Mouse (Mus musculus) frontal cortex, postnatal 36 days (tissue): ENCODE data around the gene Kalrn.

Experiments used
- DNase-seq, 2 experiments: peaks; one replicate each; pipeline ENCODE4 v3.0.0; 2022; ENCODE audit warnings: low spot score in 2 of 2

The Kalrn gene

DNA sequence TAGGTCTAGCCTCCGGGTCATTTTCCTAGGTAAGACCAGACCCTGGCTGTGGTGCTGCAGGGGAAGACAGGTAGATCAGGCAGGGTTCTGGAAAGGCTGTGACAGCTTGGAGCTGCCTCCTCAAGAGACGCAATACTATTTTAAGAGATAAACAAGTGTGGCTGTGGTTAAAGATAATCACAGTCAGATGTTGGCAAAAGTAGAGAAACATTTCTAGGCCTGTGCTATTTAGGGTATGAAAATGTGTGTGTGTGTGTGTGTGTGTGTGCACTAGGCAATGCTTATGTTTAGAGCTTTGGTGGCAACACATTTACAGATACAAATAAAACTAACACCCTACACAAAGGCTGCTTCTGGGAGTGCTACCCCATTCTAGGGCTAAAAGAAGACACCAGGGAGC lies 494.6 kb downstream of the Kalrn start:
- peak in 1 of 2 experiments; percentile 81 for DNase-seq

DNA sequence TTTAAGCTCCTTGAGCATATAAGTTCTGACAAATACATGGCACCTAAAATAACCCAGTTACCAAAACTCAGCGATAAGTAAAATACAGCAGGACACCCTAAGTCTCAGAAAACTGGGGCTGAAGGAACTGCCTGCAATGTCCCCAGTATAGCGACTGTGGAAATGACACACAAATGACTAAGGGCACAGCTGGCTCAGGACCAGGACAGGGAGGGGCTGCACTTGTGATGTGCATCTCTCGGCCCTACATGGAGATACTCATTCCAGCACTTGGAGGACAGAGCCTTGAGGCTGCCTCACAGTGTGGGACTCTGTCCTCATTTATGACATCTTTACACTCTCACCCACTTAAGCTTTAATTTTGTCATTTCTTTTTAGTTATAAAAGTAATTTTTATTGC lies 497.2 kb downstream of the Kalrn start:
- DNase-seq, result no peak

DNA sequence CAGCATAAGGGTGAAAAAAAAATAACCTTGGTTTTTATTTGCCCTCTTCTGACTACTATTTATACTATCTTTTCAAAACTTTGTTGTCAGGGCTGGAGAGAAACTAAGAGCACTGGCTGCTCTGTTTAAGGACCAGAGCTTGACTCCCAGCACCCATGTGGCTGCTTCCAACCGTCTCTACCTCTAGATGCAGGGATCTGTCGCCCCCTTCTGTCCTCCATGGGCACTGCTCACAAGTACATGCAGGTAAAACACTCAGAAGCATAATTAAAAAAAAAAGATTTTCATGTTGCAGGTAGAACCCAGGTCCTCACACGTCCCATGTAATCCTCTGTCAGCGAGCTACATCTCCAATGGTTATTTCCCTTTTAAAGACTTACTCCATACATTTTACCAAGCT lies 499.4 kb downstream of the Kalrn start:
- DNase-seq, result no peak

DNA sequence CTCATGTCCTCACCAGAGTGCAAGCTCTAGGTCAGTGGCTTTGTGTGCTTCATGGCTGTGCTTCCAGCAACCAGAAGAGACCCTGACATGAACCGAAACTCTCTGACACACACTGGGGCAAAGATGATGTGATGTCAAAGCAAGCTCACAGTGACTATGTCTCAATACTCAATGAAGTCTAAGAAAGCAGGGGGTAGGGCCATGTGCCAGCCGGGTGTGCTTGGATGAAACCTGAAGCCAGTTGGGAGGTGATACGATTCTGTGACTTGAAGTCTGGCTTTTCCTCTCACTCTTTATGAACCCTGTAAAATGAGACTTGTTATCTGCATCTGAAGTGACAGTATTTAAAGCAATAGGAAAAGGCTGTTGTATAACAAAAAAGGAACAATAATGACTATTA lies 501.2 kb downstream of the Kalrn start:
- DNase-seq, result no peak

DNA sequence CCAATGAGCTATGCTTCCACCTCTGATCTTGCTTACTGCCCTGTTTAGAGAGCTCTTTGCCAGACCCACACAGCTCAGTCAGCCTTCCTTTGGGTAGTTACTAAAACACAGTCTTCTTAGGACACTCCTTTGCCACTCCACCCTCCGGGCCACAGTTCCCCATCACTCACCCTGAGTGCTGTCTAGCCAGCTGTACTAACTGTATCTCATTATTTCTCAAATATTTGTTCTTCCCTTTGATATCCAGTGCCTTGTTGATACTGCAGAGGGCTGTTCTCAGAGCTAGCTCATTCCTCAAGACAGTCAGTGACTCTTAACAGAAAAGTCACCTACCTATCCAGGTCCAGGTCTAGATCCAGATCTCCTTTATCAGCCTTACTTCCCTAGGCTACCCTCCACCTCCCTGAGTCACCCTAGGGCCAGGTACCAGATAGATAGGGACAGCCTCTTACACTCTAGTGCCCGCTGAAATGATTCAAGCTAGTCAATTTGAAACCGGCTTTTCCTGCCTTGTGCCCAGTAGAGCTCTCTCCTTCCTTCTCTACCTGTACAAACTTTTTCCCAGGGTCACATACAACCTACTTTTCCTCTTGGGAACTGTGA lies 502.0 kb downstream of the Kalrn start:
- no peak for DNase-seq

DNA sequence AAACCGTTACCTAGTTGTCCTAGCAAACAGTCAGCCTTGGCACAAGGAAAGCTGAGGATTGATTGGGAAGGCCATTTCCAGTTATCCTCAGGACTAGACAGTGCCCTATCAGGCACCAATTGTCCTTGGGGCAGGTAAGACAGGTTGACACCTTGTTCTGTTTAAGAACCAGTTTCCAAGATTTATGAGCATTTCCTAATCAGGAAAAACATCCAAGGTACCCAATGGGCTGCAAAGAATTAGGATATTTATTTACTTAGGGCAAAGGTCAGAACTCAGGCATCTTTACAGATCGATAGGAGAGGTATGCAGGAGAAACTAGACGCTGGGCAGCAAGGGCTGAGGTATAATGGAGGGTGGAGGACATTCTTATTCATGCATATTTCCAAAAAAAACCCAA lies 503.9 kb downstream of the Kalrn start:
- no peak for DNase-seq

DNA sequence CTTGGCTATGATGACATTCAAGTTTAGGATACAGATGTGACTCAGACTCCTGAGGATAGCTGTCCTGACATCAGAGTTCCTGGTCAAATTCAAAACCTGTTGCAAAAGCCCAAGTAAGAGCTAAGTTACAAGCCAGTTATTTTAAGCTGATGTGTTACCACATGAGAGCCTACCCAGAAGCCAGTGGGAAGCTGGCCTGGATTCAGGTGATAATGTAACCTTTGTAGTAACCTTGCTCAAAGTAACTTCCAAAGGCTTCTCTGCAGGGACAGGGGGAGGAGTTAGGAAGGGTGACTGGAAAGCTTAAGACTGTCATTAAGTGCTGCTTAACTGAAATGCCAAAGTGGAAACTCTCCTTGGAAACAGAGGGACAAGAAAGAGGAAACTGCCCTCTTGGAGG lies 506.4 kb downstream of the Kalrn start:
- DNase-seq, result no peak

DNA sequence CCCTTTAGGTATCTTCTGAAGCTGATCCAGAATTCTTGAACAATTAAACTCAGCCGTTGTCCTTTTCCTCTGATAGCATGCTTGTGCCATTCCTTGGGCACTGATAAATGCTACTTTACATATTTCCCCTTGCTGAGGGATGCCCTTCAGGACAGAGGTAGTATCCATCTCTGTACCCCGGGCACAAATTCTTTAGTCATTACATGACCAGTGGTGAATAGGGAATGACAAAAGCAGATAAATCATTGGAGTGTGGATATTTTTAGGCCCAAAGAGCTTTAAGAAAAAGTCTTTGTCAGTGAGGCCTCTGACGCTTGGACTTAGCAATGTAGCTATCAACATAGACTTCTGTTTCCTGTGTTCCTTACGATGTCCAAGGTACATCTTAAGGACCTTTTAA lies 507.0 kb downstream of the Kalrn start:
- no peak for DNase-seq

DNA sequence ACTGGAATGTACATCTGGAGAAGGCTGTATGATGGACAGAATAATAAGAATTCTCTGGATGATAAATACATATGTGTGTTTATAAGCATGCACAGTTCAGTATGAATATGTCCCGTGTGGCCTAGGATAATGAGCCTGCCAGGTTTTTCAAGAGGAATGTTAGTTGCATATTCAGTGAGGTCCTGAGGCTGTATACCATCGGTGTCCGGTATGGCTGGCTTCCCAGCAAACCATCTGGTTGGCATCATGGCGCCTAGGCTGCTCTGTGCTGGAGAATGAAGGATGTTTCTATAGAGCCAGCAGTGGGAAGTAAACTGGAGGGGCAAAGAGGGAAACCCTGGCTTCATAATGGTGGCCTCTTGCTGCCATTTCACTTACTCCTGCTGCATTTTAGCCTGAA lies 510.0 kb downstream of the Kalrn start:
- no peak for DNase-seq

DNA sequence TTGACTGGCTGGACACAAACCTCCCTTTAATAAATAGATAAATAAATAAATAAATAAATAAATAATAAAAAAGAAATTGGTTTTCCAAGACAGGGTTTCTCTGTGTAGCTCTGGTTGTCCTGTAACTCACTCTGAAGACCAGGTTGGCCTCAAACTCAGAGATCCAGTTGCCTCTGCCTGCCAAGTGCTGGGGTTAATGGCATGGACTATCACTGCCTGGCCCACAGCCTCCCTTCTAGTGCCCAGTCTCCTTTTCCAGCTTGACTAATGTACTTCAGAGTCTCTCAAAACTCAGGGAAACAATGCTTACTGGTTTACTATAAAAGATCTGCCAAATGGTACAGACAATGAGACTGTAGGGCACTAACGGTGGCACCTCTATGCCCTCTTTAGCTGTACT lies 511.7 kb downstream of the Kalrn start:
- no peak for DNase-seq

DNA sequence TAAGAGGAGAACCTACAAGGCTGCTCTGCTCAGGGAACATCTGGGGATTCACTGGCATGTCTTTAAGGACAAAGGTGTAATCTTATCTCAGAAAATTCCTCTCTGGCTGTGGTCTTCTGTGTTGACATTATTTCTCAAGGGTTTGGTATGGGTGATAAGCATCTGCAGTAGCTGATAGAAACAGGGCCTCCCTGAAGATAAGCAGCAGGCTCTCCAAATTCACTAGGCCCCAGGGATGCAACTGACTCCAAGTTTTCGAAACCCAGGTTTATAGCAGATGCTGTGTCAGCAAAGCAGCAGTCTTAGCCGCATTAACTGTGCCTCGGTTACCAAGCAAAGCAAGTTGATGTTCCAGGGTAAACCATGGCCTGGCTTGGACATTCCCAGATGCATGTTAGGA lies 514.7 kb downstream of the Kalrn start:
- DNase-seq, result no peak

DNA sequence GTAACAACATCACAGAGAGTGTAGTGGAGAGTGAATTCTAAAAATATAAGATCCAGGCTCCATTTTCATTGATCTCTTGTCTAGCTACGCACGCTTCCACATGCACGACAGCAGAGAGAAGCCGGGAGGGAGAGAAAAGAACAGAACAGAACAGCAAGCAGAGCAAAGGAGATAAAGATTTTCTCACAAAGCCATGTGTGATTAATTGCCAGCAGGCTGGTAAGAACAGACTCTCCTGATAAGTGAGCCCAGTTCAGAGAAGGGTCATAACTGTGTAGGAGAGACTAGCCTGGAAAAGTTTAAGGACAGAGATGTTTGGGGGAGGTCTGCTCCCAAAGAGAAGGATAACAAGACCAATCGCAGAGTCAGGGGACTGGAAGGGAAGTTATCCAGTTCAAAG lies 515.9 kb downstream of the Kalrn start:
- no peak for DNase-seq

DNA sequence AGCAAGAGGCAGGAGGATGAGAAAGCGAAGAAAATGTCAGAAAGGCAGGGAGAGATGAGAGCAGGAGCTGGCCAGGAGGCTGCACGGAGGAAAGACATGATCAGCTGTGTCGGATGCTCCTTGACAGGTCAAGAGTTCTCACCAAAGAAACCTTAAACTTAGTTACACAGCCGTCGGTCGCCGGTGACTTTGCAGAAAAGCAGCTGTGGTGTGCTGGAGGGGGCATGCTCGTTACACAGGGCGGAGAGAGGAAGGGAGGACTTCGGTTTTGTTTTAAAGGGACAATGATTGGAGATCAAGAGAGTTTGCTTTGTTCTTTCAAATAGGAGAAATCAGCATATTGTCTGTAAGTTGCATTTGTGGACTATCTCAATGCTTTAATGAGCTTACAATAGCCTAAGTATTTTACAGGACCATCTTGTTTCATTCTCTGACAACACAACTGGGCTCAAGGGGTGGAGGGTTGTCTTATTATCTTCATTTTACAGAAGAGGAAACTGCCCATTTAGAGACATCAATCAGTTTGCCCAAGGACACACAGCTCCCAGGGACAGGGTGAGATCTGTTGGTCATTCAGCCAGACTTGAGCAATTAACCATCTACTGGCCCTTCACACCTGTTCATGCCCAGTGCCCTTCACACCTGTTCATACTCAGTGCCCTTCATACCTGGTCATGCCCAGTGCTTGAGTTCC lies 516.8 kb downstream of the Kalrn start:
- no peak for DNase-seq

DNA sequence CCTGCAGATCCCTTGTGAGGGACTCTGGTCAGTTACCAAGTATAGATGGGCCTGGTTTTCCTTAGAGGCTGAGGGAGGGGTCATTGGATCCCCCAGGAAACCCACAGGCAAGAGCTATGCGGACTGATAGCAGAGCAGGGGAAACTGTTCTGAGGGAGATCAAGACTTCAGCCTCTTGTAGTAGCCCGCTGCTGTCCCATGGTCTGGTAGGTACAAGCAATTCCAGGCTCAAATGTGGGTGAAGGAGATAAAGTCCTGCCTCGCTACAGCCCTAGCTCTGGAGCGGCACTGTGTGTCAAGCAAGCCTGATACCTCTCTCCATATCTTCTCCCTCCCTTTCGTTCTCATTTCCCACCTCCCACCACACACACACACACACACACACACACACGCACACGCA lies 523.2 kb downstream of the Kalrn start:
- no peak for DNase-seq

DNA sequence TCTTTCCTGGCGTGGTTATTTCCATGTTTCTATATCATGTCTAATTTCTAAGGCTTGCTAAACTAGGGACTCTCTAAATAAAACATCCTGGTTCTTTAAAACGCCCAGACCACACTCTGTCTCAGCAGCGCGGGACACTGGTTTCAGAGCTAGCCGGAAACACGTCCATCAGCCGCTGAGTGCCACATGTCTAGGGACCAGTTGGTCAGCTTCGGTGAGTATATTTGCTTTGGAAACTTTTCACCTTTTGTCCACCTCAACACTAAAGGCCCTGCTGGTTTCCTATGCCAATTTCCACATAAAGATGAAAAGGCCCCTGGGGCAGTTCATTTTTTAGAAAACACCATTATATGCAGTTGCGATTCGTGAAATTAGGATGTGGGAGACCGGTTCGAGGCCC lies 524.0 kb downstream of the Kalrn start:
- no peak for DNase-seq

DNA sequence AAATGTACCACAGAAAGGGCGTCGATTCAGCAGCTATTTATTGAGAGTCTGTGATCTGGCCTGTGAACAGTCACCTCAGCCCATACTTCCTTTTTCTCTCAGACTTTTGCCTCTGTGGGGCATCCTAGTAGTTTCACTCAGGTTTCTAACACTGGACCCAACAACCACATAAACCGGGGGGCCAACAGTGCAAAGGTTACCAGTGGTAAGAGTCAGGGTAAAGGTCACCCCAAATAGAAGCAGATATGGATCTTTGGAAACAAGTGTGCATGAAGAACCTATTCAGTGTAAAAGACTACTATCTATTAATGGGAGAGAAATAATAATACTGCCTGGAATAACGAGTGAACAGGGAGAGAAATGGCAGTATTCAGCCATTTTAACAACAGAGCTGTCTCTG lies 525.1 kb downstream of the Kalrn start:
- no peak for DNase-seq

DNA sequence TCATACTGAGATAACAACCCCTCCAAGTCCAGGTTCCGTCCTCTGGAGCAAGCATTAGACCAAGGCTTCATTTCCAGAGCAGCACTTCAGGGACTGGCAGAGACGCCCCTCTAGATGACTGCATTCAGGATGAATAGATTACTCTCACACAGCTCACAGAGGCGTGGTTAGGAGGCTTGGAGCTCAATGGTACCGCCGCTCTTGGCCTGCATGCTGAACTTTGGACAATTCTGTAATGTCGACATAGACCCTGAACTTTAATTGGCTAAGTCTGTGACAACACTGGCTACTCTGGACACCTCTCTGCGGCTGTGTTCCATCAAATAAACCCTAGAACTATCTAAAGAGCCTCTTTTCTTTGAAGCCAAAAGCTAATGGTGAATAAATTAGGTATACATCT lies 525.8 kb downstream of the Kalrn start:
- no peak for DNase-seq

DNA sequence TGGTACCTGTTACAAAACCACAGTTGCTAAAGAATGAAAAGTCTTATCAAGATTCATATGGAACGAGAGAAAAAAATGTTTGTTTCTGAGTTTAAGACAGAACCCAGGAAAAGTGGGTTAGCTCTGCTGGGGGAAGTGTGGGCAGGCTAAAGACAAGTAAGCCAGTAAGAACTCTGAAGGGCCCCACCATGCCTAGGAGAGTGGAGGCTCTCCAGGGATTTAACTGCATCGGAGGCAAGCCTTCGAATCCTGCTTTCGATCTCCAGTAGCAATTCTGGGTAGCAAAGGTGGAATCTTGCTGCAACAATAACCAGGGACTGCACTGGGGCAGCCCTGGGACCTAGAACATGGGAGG lies 526.3 kb downstream of the Kalrn start:
- DNase-seq, result peak in 1 of 2 experiments; percentile 20

DNA sequence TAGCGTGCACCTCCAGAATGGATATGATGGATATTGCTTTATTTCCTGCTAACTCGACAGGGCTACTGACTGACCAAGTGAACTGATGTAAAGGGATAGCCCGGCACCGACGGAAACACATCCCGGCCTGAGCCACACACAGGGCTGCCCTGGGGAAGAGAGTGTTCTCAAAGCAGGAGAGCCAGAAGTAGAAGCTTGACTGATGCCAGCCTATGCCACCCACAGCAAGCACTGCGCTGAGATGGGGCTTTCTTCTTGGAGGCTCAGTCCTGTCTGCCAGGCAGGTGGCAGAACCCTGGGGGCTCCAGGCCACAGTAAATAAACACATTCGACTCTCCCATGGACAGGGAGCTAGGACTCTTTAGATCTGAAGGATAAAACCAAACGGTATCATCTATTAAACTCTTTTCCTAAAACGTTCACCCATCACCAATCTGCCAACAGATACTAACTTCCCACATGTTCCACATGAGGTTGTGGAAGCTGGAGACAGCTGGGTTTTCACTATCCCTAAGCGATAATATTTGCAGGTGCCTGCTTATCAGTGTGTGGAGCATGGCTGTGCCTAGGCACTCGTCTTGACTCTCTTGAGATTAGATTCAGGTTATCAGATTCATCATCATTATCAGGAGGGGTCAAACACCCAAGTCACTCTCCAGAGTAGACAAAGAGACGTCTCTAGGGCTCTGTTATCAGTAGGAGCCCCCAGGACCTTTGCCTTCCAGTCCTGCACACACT lies 526.9 kb downstream of the Kalrn start:
- DNase-seq, result peak; percentile 39

DNA sequence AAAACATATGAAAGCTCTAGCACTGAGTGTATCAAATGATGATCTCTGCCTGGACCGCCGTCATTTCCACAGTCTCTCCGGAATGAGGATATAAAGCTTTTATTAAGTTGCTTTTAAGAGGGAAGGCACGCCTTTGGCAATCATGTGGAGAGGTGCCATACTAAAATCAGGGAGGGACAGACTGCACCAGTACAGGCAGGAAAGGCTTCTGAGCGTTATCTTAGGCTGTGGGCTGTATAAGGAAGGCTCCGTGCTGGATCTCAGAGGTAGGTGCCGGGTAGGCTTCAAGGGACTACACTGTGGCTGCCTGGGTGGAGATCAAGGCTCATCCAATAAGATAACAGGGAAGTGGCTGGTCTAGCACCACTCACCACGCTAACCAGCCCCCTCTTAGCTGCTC lies 528.8 kb downstream of the Kalrn start:
- no peak for DNase-seq

DNA sequence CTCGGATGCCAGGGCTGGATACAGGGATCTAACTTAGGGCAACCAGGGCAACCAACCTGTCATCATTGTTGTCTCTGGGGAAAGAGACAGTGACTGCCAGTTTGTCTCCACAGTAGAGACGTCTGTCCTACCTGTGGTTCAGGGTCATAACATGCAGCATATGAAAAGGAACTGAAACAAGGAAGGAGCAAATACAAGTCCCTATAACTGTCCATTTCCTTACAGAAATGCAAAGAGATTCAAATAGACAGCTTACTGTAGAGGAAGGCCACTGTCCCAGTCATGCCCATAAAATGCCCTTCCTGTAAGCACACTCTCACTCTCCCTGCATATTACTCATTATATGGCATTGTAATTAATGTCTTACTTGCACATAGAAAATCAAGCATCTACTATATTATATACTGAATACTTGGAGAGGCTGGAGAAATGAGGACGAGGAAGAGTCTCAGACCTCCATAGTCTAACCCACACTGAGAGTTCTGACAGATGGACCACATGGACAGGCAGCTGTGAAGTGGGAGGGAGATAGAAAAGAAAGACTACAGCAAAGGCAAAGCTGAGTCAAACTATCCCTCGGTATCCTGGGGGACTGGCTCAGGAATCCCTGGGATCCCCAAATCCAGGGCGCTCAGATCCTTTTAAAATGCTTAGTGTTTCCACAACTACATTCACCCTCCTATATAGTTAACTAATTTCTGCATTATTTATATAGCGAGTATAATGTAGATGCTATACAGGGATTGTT lies 530.1 kb downstream of the Kalrn start:
- DNase-seq, result peak; percentile 66 to 91

DNA sequence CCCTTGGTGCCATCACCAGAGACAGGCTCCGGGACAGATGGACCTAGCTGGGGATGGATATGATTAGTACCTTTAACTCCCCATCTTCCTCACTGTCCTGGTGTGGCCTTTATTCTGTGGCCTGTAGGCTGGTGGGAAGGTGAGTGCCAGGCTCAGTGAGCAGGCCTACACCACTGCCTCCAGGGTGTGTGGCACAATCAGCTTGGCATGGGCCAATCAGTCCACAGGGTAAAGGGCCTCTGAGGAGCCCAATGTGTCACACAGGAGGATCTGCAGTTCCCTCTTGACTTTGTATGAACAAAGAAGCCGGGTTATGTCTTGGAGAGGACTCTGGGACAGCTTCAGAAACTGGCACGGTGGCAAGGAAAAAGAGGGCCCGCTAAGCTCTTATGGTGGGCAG lies 530.7 kb downstream of the Kalrn start:
- DNase-seq, result no peak

DNA sequence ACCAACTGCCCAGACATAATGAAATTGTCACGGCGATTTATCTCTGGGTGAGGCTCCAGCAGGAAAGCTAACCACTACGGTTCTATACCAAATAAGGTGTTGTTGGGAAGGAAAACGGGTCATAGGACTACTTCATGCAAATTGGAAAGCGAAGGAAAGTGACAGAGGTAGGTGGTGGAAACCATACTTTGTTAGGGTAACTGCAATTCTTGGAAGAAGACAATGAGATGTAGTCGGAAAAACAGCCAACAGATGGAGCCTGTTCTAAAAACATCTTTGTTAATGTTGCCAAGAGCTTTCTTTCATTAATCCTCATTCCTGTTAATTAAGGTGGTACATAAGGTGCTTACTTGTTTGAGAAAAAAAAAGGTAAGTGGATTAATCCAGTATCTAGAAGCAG lies 533.1 kb downstream of the Kalrn start:
- peak in 1 of 2 experiments; percentile 34 for DNase-seq
